Mouse (Mus musculus) C2C12 (cell line): ENCODE measurements around the gene Phactr2.

Experiments used
- CTCF ChIP-seq: IDR thresholded peaks from one replicate; pipeline ENCODE4 v1.5.1; 2011; ENCODE audit not compliant: control insufficient read depth, insufficient read depth, insufficient read length
- FOSL1 ChIP-seq: IDR thresholded peaks from one replicate; pipeline ENCODE4 v1.8.0; 2011; ENCODE audit warnings: mild to moderate bottlenecking, low read length; ENCODE audit not compliant: poor library complexity, insufficient read depth, severe bottlenecking
- MAX ChIP-seq: IDR thresholded peaks from one replicate; pipeline ENCODE4 v1.6.1; 2011; ENCODE audit warnings: mild to moderate bottlenecking, control low read depth
- MYOD1 ChIP-seq: IDR thresholded peaks from one replicate; pipeline ENCODE4 v1.6.1; 2011; ENCODE audit warnings: low read depth; ENCODE audit not compliant: control insufficient read depth, insufficient read length
- USF1 ChIP-seq: IDR thresholded peaks from one replicate; pipeline ENCODE4 v1.6.1; 2011; ENCODE audit warnings: low read depth, mild to moderate bottlenecking, control low read depth, moderate library complexity

GRCm38 (mm10) chr10:13184170-13184766 lies 289.9 kb downstream of the Phactr2 start:
- TF ChIP-seq CTCF (no peak), MAX (no peak), USF1 (no peak), FOSL1 (no peak), MYOD1 (no peak)
